Mouse (Mus musculus) heart, adult 2 months (tissue): ENCODE data around the gene Gm4201. TPM values are rescaled to one million over a fixed set of nuclear protein-coding genes. Genes with fewer than 3 reads are reported as not detected.
"Not testable (repeated sequence)": the region's sequence is repeated elsewhere in the genome, so short reads cannot be mapped to it uniquely, and the experiment has no call there.

ENCODE experiments used
- DNase-seq, 2 experiments: peaks; one replicate each; pipeline ENCODE4 v3.0.0; 2021
- H3K27ac ChIP-seq: fragments of 200-600 bp; 2 replicates; pipeline ENCODE4 v1.8.1; 2022
- H3K27me3 ChIP-seq: fragments of 200-500 bp; 2 replicates; pipeline ENCODE4 v1.6.1; 2012; ENCODE audit warnings: mild to moderate bottlenecking, low read length, inconsistent platforms, mixed read lengths; ENCODE audit not compliant: control insufficient read depth, insufficient read depth
- H3K36me3 ChIP-seq: fragments of 200-500 bp; 2 replicates; pipeline ENCODE4 v1.6.1; 2012; ENCODE audit warnings: low read length, inconsistent platforms; ENCODE audit not compliant: control insufficient read depth, insufficient read depth
- H3K4me1 ChIP-seq: fragments of 200-500 bp; 2 replicates; pipeline ENCODE4 v1.6.1; 2011; ENCODE audit warnings: low read length; ENCODE audit not compliant: control insufficient read depth, insufficient read depth
- H3K4me3 ChIP-seq: fragments of 200-600 bp; 2 replicates; pipeline ENCODE4 v1.8.1; 2022
- H3K79me2 ChIP-seq: fragments of 200-500 bp; replicated peaks from 2 replicates; pipeline ENCODE4 v1.6.1; 2012; ENCODE audit warnings: mild to moderate bottlenecking, inconsistent platforms, low read length, moderate library complexity, mixed read lengths; ENCODE audit not compliant: control insufficient read depth, insufficient read depth
- H3K9ac ChIP-seq: fragments of 200-500 bp; 2 replicates; pipeline ENCODE4 v1.6.1; 2012; ENCODE audit warnings: low read depth, mild to moderate bottlenecking, control low read depth, inconsistent platforms, low read length, mixed read lengths
- WGBS: fragments of 180-500 bp; shearing (Covaris S2); methylation state at CpG from one replicate; pipeline ENCODE4 v1.1.7; 2018; 5-methylcytosine and 5-hydroxymethylcytosine counted together
- intact Hi-C: fragments of 180-260 bp; cut with DNase I; formaldehyde crosslinking; loops from one replicate; pipeline ENCODE4 v1.15.1; 2025
- long read RNA-seq: library from polyadenylated mRNA; stranded (forward); transcript quantifications from one replicate; pipeline ENCODE4 v2.0.0, GENCODE M21; 2021
- polyA plus RNA-seq: library from polyadenylated mRNA; depleted of rRNA; stranded (reverse); fragments of >200 nt; gene quantifications from 2 replicates; pipeline ENCODE4 v1.2.3, GENCODE M21; 2012; rRNA removed
- total RNA-seq, 2 experiments: library from RNA; stranded (reverse); gene quantifications; 2 replicates each; pipeline ENCODE4 v1.2.3; 2021

Gm4201 gene
- total RNA-seq (not detected), polyA plus RNA-seq (not detected in 2 replicates)
- long read RNA-seq: 0 reads

DNA sequence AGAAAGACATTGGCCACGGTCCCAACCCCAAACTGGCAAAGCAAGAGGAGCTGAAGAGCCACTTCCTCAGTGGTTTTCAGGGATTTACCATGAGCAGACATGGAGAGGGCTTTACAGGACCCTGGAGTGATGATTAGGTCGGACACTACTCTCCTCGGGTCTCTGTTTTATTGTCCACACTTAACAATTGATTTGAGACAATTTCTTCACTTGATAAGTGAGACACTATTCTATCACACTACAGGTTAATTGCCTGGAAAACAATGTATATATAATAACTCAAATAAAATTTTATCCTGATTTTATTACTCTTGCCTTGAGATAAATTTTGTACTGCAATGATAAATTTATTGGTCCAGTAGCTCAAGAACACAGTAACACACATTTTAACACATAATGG lies at the start of gene Gm4201:
Gm4201 (minus strand) TSS at position 101 of the 400 bp plus-strand sequence.
- H3K36me3 ChIP-seq, H3K27me3 ChIP-seq, H3K4me3 ChIP-seq, H3K27ac ChIP-seq, DNase-seq, intact Hi-C loops, H3K4me1 ChIP-seq, H3K9ac ChIP-seq, H3K79me2 ChIP-seq: not testable (repeated sequence)
- WGBS: no CpG with 5 or more reads among the region's 3 CpGs

- DNase-seq, H3K27me3 ChIP-seq, H3K4me1 ChIP-seq, H3K79me2 ChIP-seq, H3K9ac ChIP-seq, intact Hi-C loops, H3K27ac ChIP-seq, H3K36me3 ChIP-seq, H3K4me3 ChIP-seq: not testable (repeated sequence)
- 55% methylated on average over 2 of the region's 4 CpGs for WGBS
Measured at GRCm38 (mm10) chr7:22588027-22588426, 22.9 kb upstream of the Gm4201 start, which contains the start of gene Gm4565. TSS of gene Gm4565 (minus strand) at chr7:22588127.

DNA sequence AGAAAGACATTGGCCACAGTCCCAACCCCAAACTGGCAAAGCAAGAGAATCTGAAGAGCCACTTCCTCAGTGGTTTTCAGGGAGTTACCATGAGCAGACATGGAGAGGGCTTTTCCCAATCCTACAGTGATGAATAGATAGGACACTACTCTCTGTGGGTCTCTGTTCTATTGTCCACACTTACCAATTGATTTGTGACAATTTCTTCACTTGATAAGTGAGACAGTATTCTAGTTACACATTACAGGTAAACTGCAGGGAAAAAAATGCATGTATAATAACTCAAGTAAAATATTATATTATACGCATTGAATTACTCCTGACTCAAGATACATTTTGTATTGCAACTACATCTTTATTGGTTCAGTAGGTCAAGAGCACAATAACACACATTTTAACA lies 30.4 kb downstream of the Gm4201 start, which contains the start of gene Gm8677:
Gm8677 (minus strand) TSS at position 101 of the 400 bp plus-strand sequence.
- intact Hi-C loops, H3K27ac ChIP-seq, H3K4me3 ChIP-seq, H3K9ac ChIP-seq, H3K79me2 ChIP-seq, DNase-seq, H3K4me1 ChIP-seq, H3K36me3 ChIP-seq, H3K27me3 ChIP-seq: not testable (repeated sequence)
- no CpG with 5 or more reads among the region's 1 CpGs for WGBS

DNA sequence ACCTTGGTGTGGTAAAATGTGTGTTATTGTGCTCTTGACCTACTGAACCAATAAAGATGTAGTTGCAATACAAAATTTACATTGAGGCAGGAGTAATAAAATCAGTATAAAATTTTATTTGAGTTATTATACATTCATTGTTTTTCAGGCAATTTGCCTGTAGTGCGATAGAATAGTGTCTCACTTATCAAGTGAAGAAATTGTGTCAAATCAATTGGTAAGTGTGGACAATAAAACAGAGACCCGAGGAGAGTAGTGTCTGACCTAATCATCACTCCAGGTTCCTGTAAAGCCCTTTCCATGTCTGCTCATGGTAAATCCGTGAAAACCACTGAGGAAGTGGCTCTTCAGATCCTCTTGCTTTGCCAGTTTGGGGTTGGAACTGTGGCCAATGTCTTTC lies 42.5 kb downstream of the Gm4201 start, which contains the start of gene Vmn1r152:
Vmn1r152 (plus strand) TSS at position 301 of the 400 bp plus-strand sequence.
- H3K4me3 ChIP-seq, H3K27me3 ChIP-seq, H3K79me2 ChIP-seq, intact Hi-C loops, H3K9ac ChIP-seq, DNase-seq, H3K4me1 ChIP-seq, H3K27ac ChIP-seq, H3K36me3 ChIP-seq: not testable (repeated sequence)
- WGBS: no CpG with 5 or more reads among the region's 3 CpGs

Other genes starting within 250 kb of the Gm4201 start
- gene Gm4187, start 235.6 kb downstream of the Gm4201 start, total RNA-seq: not detected
- gene Gm4187, start 235.6 kb downstream of the Gm4201 start, polyA plus RNA-seq: not detected in 2 replicates
- not detected for gene Gm8660, start 194.3 kb downstream of the Gm4201 start, total RNA-seq
- not detected in 2 replicates for gene Gm8660, start 194.3 kb downstream of the Gm4201 start, polyA plus RNA-seq
- gene Vmn1r148, start 151.8 kb downstream of the Gm4201 start, total RNA-seq: not detected
- not detected in 2 replicates for gene Vmn1r148, start 151.8 kb downstream of the Gm4201 start, polyA plus RNA-seq
- not detected for gene Vmn1r149, start 127.1 kb downstream of the Gm4201 start, total RNA-seq
- gene Vmn1r149, start 127.1 kb downstream of the Gm4201 start, polyA plus RNA-seq: not detected in 2 replicates
- not detected for gene Gm10665, start 101.3 kb downstream of the Gm4201 start, total RNA-seq
- gene Gm10665, start 101.3 kb downstream of the Gm4201 start, polyA plus RNA-seq: not detected in 2 replicates
- gene Vmn1r151, start 65.7 kb downstream of the Gm4201 start, total RNA-seq: not detected
- not detected in 2 replicates for gene Vmn1r151, start 65.7 kb downstream of the Gm4201 start, polyA plus RNA-seq
- not detected for gene Vmn1r152, start 42.4 kb downstream of the Gm4201 start, total RNA-seq
- not detected in 2 replicates for gene Vmn1r152, start 42.4 kb downstream of the Gm4201 start, polyA plus RNA-seq
- not detected for gene Gm8677, start 30.5 kb downstream of the Gm4201 start, total RNA-seq
- gene Gm8677, start 30.5 kb downstream of the Gm4201 start, polyA plus RNA-seq: not detected in 2 replicates
- not detected for gene Gm4565, start 22.8 kb upstream of the Gm4201 start, total RNA-seq
- gene Gm4565, start 22.8 kb upstream of the Gm4201 start, polyA plus RNA-seq: not detected in 2 replicates
- gene Vmn1r155, start 92.7 kb upstream of the Gm4201 start, total RNA-seq: not detected
- gene Vmn1r155, start 92.7 kb upstream of the Gm4201 start, polyA plus RNA-seq: not detected in 2 replicates
- gene Gm8693, start 127.0 kb upstream of the Gm4201 start, total RNA-seq: not detected
- not detected in 2 replicates for gene Gm8693, start 127.0 kb upstream of the Gm4201 start, polyA plus RNA-seq
- not detected for gene Gm4567, start 154.4 kb upstream of the Gm4201 start, total RNA-seq
- not detected in 2 replicates for gene Gm4567, start 154.4 kb upstream of the Gm4201 start, polyA plus RNA-seq
- not detected for gene Vmn1r157, start 196.4 kb upstream of the Gm4201 start, total RNA-seq
- not detected in 2 replicates for gene Vmn1r157, start 196.4 kb upstream of the Gm4201 start, polyA plus RNA-seq
- gene Vmn1r158, start 225.4 kb upstream of the Gm4201 start, total RNA-seq: not detected
- gene Vmn1r158, start 225.4 kb upstream of the Gm4201 start, polyA plus RNA-seq: not detected in 2 replicates